Mouse (Mus musculus) thymus, adult 2 months (tissue): Measurements from ENCODE around the gene Dync1h1.

Experiments used
- CTCF ChIP-seq: fragments of 200-500 bp; IDR thresholded peaks from 2 replicates; pipeline ENCODE4 v1.5.1; 2012; ENCODE audit warnings: mild to moderate bottlenecking, control low read depth, low read length, moderate library complexity, borderline replicate concordance; ENCODE audit not compliant: control insufficient read depth, poor library complexity, insufficient read depth; ENCODE audit errors: extremely low read depth
- POLR2A ChIP-seq: fragments of 200-500 bp; IDR thresholded peaks from 2 replicates; pipeline ENCODE4 v1.6.1; 2012; ENCODE audit warnings: mild to moderate bottlenecking, low read length, control low read depth, moderate library complexity; ENCODE audit not compliant: control insufficient read depth, poor library complexity, insufficient read depth; ENCODE audit errors: extremely low read depth

- TF ChIP-seq POLR2A (no peak), CTCF (no peak)
Observed at GRCm38 (mm10) chr12:110702556-110702955, 101.3 kb downstream of the Dync1h1 start, which contains the start of gene Hsp90aa1.
